Mouse (Mus musculus): ENCODE measurements around the gene Rcn3. TPM values are rescaled to one million over a fixed set of nuclear protein-coding genes. Genes with fewer than 3 reads are reported as not detected.
"Not testable (repeated sequence)": the region's sequence is repeated elsewhere in the genome, so short reads cannot be mapped to it uniquely, and the experiment has no call there.

The Rcn3 gene
- total RNA-seq, 2 experiments from 2014 or later, result 57.2 to 80.5 TPM

- no peak for DNase-seq
- intact Hi-C loops (cut with DNase I; ENCODE audit: low total_unique reads), result no loop called here
Measured at GRCm38 (mm10) chr7:45126147-45126843, 34.3 kb upstream of the Rcn3 start.

GRCm38 (mm10) chr7:45125649-45126048 is 33.6 kb upstream of the Rcn3 start:
- DNase-seq; intact Hi-C loops (cut with DNase I; ENCODE audit: low total_unique reads): not testable (repeated sequence)

DNA sequence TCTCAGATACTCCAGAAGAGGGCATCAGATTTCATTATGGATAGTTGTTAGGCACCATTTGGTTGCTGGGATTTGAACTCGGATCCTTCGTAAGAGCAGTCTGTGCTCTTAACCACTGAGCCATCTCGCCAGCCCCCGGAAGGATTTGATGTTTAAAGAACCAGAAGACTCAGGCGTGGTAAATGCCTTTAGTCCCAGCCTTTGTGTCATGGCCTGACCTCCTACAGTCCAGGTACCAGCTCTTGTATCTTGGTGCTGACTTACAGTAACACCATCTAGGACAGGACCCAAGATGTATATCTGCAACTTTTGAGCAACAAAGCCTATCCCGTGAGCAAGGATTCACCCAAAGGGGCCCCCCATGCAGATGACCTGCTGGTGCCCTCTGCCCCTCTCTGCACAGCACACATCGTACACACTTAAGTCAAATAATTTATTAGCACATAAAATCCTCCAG is 33.2 kb upstream of the Rcn3 start:
- intact Hi-C loops (cut with DNase I; ENCODE audit: low total_unique reads), result no loop called here
- DNase-seq, result no peak

GRCm38 (mm10) chr7:45124224-45125143 is 32.5 kb upstream of the Rcn3 start, which contains the start of gene Rps11:
Gene Rps11 (minus strand): TSS chr7:45124439.
- DNase-seq, result peak; percentile 99
- intact Hi-C loops (cut with DNase I; ENCODE audit: low total_unique reads), result no loop called here

DNA sequence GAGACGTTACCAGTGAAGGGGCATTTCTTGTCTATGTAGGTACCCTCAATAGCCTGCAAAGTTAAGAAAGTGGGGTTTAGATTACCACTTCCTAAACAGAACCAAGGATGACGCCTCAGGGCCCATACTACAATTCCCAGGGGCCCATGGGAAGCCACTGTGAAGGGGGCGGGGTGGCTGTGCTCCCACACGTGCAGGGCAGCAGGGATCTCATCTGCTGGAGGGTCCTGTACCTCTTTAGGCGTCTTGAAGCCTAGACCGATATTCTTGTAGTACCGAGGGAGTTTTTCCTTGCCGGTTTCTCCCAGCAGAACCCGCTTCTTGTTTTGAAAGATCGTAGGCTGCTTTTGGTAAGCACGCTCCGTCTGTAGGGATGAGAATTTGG is 31.2 kb upstream of the Rcn3 start:
- intact Hi-C loops (cut with DNase I; ENCODE audit: low total_unique reads), result no loop called here
- DNase-seq, result no peak

DNA sequence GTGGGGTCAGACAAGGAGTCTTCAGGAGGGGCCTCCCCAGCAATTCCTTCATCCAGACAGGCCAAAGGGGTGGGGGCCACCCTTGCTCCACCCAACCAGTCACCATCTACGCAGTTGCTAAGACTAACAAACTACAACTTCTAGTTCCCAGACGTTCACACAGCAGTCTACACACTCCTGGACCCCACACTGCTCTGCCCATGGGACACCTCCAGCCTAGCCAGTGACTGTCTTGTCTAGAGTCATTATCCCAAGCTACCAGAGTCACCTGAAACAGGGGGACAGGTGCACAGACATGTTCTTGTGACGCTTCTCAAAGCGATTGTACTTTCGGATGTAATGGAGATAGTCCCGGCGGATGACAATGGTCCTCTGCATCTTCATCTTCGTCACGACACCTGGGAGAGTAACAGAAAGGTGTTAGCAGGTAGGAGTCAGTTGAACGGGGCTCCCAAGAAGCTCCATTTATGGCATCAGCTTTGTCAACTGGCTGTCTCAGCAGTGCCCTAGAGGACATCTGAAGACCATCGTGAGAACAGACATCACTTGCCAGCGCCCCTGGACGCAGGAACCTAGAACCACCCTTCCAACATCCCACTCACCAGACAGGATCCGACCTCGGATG is 30.7 kb upstream of the Rcn3 start:
- intact Hi-C loops (cut with DNase I; ENCODE audit: low total_unique reads), result no loop called here
- no peak for DNase-seq

DNA sequence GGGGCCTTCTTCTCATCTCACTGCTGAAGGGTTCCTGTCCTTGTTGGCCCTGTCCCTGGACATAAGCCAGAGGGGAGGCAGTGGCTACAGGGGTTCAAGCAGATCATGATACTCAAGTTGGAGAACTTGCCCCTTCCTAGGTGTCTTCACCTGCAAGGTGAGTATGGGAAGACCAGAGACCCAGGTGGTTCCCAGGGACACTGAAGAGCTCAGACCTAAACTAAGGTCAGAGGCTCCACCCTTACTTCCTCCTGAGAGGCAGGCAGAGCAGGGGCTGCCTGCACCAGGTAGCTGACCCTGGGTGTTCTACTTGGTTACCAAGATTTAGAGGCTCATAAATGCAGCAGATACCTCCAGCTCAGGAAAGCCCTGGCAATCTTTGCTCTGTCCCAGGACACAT is 29.9 kb upstream of the Rcn3 start:
- DNase-seq, result no peak
- intact Hi-C loops (cut with DNase I; ENCODE audit: low total_unique reads), result no loop called here

GRCm38 (mm10) chr7:45121404-45121803 is 29.4 kb upstream of the Rcn3 start:
- peak; percentile 44 for DNase-seq
- intact Hi-C loops (cut with DNase I; ENCODE audit: low total_unique reads), result no loop called here

DNA sequence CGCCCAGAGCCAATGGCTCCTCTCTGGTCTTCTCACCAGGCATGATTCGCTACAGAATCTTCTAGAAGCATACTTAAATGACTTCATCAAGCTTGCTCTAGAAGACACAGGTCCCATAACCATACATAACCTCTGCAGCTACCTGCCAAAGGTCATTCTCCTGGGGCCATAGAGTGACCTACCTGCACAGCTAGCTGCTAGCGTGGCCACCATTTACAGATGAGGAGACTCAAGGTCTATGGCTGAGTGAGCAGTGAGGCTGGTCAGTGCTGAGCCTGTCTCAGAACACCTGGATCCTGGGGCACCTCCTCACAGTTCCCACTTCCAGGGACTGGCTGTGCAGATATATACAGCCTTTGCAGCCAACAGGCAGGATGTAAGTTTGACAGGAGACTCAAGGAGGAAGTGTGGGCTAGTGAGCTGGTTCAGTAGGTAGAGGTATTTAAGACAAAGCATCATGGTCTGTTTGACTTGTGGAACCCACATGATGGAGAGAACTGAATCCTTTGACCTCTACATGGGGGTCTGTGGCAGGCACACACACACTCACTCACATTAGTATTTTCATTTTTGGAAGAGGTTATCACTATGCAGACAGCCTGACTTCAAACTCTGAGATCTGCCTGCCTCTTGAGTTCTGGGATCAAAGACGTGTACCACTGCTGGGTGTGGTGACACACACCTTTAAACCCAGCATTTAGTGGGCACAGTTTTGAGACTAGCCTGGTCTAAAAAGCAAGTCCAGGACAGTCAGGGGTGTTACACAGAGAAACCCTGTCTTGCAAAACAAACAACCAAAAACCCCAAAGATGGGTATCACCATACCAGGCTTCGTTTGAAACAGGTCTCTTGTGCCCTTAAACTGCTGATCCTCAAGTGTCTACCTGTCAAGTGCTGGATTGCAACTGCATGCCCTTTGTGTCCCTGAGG is 28.0 kb upstream of the Rcn3 start:
- no peak for DNase-seq

GRCm38 (mm10) chr7:45118336-45118735 is 26.3 kb upstream of the Rcn3 start:
- intact Hi-C loops (cut with DNase I; ENCODE audit: low total_unique reads), result no loop called here

More for the DNA sequence above, 28.0 kb upstream of the Rcn3 start:
- intact Hi-C loops (cut with DNase I; ENCODE audit: low total_unique reads), result no loop called here

DNA sequence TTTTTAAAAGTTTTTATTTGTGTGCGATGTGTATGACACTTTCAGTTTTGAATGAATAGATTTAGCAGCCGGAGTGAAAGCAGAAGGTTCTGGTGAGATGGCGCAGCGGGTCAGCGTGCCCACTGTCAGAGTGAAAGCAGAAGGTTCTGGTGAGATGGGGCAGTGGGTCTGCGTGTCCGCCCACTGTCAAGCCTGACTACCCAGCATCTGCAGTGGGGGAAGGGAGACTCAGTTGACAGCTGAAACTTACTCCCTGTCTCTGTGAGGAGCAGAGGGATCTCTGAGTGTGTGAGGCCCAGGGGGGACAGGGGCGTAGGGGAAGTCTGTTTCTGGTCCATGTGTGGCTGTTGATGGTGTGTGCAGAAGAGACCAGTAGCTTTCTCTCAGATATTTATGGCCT is 25.5 kb upstream of the Rcn3 start:
- intact Hi-C loops (cut with DNase I; ENCODE audit: low total_unique reads), result no loop called here
- no peak for DNase-seq

More at GRCm38 (mm10) chr7:45118336-45118735, 26.3 kb upstream of the Rcn3 start:
- no peak for DNase-seq

GRCm38 (mm10) chr7:45113476-45113875 is 21.5 kb upstream of the Rcn3 start:
- intact Hi-C loops (cut with DNase I; ENCODE audit: low total_unique reads), result no loop called here
- no peak for DNase-seq

DNA sequence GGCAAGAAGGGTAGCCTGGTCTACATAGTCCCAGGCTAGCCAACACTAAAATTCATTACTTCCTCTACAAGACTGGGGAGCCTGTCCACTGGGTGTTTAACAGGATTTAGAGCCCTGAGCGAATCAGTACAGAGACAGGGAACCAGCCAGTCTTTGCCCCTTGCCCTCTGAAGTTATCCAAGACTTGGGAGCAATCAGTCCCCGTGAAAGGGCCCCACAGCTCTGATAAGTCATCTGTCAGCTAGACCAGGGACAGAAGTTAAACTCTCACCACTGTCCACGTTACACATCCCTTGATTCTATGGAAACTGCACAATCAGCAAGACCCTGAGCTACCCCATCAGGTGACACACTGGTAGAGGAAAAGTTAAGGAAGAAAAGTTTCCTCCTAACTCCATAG is 20.5 kb upstream of the Rcn3 start:
- intact Hi-C loops (cut with DNase I; ENCODE audit: low total_unique reads), result no loop called here
- no peak for DNase-seq

DNA sequence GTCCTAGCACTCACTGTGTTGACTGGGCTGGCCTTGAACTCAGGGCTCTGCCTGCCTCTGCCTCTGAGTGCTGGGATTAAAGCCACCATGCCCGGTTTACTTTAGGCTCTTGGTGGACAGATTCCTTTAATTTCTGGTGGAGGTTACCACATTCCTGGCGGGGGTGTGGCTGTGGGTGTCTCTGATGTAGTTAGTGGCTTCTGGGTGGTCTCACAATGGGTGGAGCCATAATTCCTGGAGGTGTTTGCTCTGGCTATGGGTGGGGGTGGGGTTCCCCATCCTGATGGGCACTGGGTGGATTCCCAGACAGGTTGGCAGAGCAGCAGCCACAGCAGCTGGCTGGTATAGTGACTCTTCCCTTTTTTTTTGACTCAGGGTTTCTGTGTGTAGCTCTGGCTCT is 19.9 kb upstream of the Rcn3 start:
- DNase-seq, result no peak
- intact Hi-C loops (cut with DNase I; ENCODE audit: low total_unique reads), result no loop called here

DNA sequence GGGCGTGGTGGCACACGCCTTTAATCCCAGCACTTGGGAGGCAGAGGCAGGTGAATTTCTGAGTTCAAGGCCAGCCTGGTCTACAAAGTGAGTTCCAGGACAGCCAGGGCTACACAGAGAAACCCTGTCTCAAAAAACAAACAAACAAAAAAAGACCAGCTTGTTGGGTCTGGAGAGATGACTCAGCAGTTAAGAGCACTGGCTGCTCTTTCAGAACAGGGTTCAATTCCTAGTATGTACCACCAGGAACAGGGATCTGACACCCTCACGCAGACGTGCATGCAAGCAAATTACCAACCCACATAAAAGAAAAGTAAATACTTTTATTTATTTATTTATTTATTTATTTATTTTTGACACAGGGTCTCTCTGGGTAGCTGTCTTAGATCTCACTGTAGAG is 18.1 kb upstream of the Rcn3 start:
- intact Hi-C loops (cut with DNase I; ENCODE audit: low total_unique reads); DNase-seq: not testable (repeated sequence)

DNA sequence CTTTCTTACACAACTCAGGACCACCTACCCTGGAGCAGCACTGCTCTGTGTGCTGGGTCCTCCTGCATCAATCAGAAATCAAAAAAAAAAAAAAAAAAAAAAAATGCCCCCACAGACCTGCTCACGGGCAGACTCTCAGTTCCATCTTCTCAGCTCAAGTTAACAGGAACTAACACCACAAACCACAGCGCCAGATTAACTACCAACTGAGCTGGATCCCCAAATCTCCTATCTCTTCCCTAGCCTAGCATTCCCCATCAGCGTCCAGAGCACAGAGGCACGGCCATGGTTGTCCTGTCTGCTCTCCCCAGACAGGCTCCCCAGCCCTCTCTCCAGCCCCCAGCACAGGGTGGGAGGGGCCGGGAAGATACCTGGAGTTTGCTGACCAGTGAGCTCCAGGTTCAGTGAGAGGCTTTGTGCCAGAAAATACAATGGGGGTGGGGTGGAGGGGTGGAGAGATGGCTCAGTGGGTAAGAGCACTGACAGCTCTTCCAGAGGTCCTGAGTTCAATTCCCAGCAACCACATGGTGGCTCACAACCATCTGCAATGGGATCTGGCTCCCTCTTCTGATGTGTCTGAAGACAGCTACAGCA is 15.1 kb upstream of the Rcn3 start:
- no peak for DNase-seq
- intact Hi-C loops (cut with DNase I; ENCODE audit: low total_unique reads), result no loop called here

- intact Hi-C loops (cut with DNase I; ENCODE audit: low total_unique reads), result no loop called here
- no peak for DNase-seq
Measured at GRCm38 (mm10) chr7:45106441-45106840, 14.4 kb upstream of the Rcn3 start.

DNA sequence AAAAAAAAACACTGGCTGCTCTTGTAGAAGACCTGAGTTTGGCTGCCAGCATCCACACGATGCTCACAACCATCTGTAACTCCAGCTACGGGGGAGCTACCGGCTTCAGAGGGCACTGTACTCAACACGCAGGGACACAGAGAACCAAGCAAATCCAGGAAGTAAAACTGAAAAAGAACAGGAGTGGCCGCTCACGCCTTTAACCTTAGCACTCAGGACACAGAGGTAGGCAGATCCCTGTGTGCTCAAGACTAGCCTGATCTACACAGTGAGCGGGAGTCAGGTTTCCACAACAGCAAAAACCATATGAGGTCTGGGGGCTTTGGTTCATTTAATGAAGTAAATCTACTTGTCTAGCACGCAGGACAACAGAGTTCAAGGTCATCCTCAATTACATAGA is 13.5 kb upstream of the Rcn3 start:
- intact Hi-C loops (cut with DNase I; ENCODE audit: low total_unique reads), result no loop called here
- no peak for DNase-seq

DNA sequence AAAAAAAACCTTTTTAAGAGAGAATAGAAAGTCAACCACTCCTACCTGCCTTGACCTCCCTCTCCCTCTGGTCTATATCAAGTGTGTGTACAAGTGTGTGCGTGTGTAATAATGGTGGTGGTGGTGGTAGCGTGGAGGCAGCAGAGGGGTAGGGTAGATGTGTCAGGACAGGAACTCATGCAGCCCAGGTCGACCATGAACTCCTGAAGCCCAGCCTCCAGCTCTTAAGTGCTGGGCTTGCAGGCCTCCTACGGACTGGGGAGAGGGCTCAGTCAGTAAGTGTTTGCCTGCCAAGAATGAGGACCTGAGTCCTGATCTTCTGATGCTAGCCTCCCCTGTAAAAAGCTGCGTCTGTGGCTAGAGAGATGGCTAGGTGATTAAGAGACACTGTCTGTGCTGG is 12.9 kb upstream of the Rcn3 start:
- intact Hi-C loops (cut with DNase I; ENCODE audit: low total_unique reads), result no loop called here
- DNase-seq, result no peak

Data from gastrocnemius, postnatal 14 days (tissue).